Mouse (Mus musculus): ENCODE data around the gene Elmsan1. TPM values are rescaled to one million over a fixed set of nuclear protein-coding genes. Genes with fewer than 3 reads are reported as not detected.
A peak's percentile ranks its signal among the peaks of the same experiment; 100 is the strongest.

Gene Elmsan1
- polyA plus RNA-seq, 1 experiment from 2014 or later: 4.3 TPM

GRCm38 (mm10) chr12:84191770-84192169, 26.9 kb downstream of the Elmsan1 start:
- no peak overlapping the region; the same call in 1 of the 2 replicates for H3K9ac ChIP-seq (replicated peaks; ENCODE audit: low read length)
- whole genome bisulfite sequencing: 17% methylated on average over 5 of the region's 5 CpGs
- H3K27me3 ChIP-seq (ENCODE audit: control insufficient read depth, insufficient read depth, low read length): no peaks in the 10 kb centered on the region
- ATAC-seq (ENCODE audit: low FRiP score, low TSS enrichment) (no peak), DNase-seq (no peak)
- peaks cover 50% of the 10 kb centered on the region for H3K4me1 ChIP-seq (ENCODE audit: control insufficient read depth, insufficient read depth, low read length)
- no peaks in the 10 kb centered on the region for H3K9me3 ChIP-seq (ENCODE audit: control insufficient read depth, low read length)
- peak overlapping the region; percentile 84 for H3K4me2 ChIP-seq (ENCODE audit: low read length)
- H3K36me3 ChIP-seq (ENCODE audit: control insufficient read depth, insufficient read depth, low read length): no peaks in the 10 kb centered on the region
- H3K4me3 ChIP-seq (replicated peaks; ENCODE audit: low read depth, low read length): peak overlapping the region; percentile 83
- no peak overlapping the region; the same call in 1 of the 2 replicates for H3K27ac ChIP-seq (replicated peaks; ENCODE audit: low read depth, low read length)

GRCm38 (mm10) chr12:84191190-84191589, 27.5 kb downstream of the Elmsan1 start:
- Histone ChIP-seq H3K9ac (replicated peaks; ENCODE audit: low read length) (no peak overlapping the region), H3K4me3 (replicated peaks; ENCODE audit: low read depth, low read length) (no peak overlapping the region), H3K9me3 (ENCODE audit: control insufficient read depth, low read length) (no peaks in the 10 kb centered on the region), H3K27ac (replicated peaks; ENCODE audit: low read depth, low read length) (no peak overlapping the region), H3K27me3 (ENCODE audit: control insufficient read depth, insufficient read depth, low read length) (no peaks in the 10 kb centered on the region), H3K4me2 (ENCODE audit: low read length) (peak overlapping the region; percentile 84), H3K4me1 (ENCODE audit: control insufficient read depth, insufficient read depth, low read length) (peaks cover 50% of the 10 kb centered on the region), H3K36me3 (ENCODE audit: control insufficient read depth, insufficient read depth, low read length) (no peaks in the 10 kb centered on the region)
- ATAC-seq (ENCODE audit: low FRiP score, low TSS enrichment): no peak
- 67% methylated on average over 7 of the region's 7 CpGs for WGBS
- DNase-seq: no peak

GRCm38 (mm10) chr12:84190151-84190820, 28.4 kb downstream of the Elmsan1 start:
- Histone ChIP-seq H3K4me3 (replicated peaks; ENCODE audit: low read depth, low read length) (no peak overlapping the region), H3K27ac (replicated peaks; ENCODE audit: low read depth, low read length) (no peak overlapping the region), H3K4me1 (ENCODE audit: control insufficient read depth, insufficient read depth, low read length) (peaks cover 50% of the 10 kb centered on the region), H3K27me3 (ENCODE audit: control insufficient read depth, insufficient read depth, low read length) (no peaks in the 10 kb centered on the region), H3K9me3 (ENCODE audit: control insufficient read depth, low read length) (no peaks in the 10 kb centered on the region), H3K36me3 (ENCODE audit: control insufficient read depth, insufficient read depth, low read length) (no peaks in the 10 kb centered on the region), H3K9ac (replicated peaks; ENCODE audit: low read length) (no peak overlapping the region), H3K4me2 (ENCODE audit: low read length) (peak overlapping the region; percentile 84)
- 55% methylated on average over 14 of the region's 15 CpGs for WGBS
- DNase-seq: no peak
- ATAC-seq (ENCODE audit: low FRiP score, low TSS enrichment): no peak

GRCm38 (mm10) chr12:84188881-84189444, 29.7 kb downstream of the Elmsan1 start:
- peaks cover 42% of the 10 kb centered on the region for H3K4me1 ChIP-seq (ENCODE audit: control insufficient read depth, insufficient read depth, low read length)
- H3K9ac ChIP-seq (replicated peaks; ENCODE audit: low read length): no peak overlapping the region

GRCm38 (mm10) chr12:84187752-84188601, 30.7 kb downstream of the Elmsan1 start:
- Histone ChIP-seq H3K27ac (replicated peaks; ENCODE audit: low read depth, low read length) (no peak overlapping the region), H3K4me3 (replicated peaks; ENCODE audit: low read depth, low read length) (no peak overlapping the region), H3K4me2 (ENCODE audit: low read length) (no peak overlapping the region), H3K27me3 (ENCODE audit: control insufficient read depth, insufficient read depth, low read length) (no peaks in the 10 kb centered on the region), H3K9ac (replicated peaks; ENCODE audit: low read length) (no peak overlapping the region), H3K9me3 (ENCODE audit: control insufficient read depth, low read length) (no peaks in the 10 kb centered on the region), H3K36me3 (ENCODE audit: control insufficient read depth, insufficient read depth, low read length) (no peaks in the 10 kb centered on the region), H3K4me1 (ENCODE audit: control insufficient read depth, insufficient read depth, low read length) (peaks cover 42% of the 10 kb centered on the region)
- DNase-seq (no peak), ATAC-seq (ENCODE audit: low FRiP score, low TSS enrichment) (no peak)
- WGBS: 81% methylated on average over 15 of the region's 15 CpGs

More at GRCm38 (mm10) chr12:84188881-84189444, 29.7 kb downstream of the Elmsan1 start:
- Histone ChIP-seq H3K9me3 (ENCODE audit: control insufficient read depth, low read length) (no peaks in the 10 kb centered on the region), H3K4me3 (replicated peaks; ENCODE audit: low read depth, low read length) (no peak overlapping the region), H3K36me3 (ENCODE audit: control insufficient read depth, insufficient read depth, low read length) (no peaks in the 10 kb centered on the region), H3K27me3 (ENCODE audit: control insufficient read depth, insufficient read depth, low read length) (no peaks in the 10 kb centered on the region), H3K4me2 (ENCODE audit: low read length) (no peak overlapping the region), H3K27ac (replicated peaks; ENCODE audit: low read depth, low read length) (no peak overlapping the region)
- 72% methylated on average over 14 of the region's 14 CpGs for WGBS
- no peak for DNase-seq
- no peak for ATAC-seq (ENCODE audit: low FRiP score, low TSS enrichment)

GRCm38 (mm10) chr12:84186950-84187349, 31.7 kb downstream of the Elmsan1 start:
- DNase-seq (peak; percentile 63), ATAC-seq (ENCODE audit: low FRiP score, low TSS enrichment) (no peak)
- no peaks in the 10 kb centered on the region for H3K27me3 ChIP-seq (ENCODE audit: control insufficient read depth, insufficient read depth, low read length)
- H3K36me3 ChIP-seq (ENCODE audit: control insufficient read depth, insufficient read depth, low read length): no peaks in the 10 kb centered on the region
- WGBS: 60% methylated on average over 5 of the region's 5 CpGs
- H3K27ac ChIP-seq (replicated peaks; ENCODE audit: low read depth, low read length): peak overlapping the region; percentile 45; the same call in 1 of the 2 replicates
- H3K4me3 ChIP-seq (replicated peaks; ENCODE audit: low read depth, low read length): no peak overlapping the region
- no peak overlapping the region for H3K9ac ChIP-seq (replicated peaks; ENCODE audit: low read length)
- peaks cover 36% of the 10 kb centered on the region for H3K4me1 ChIP-seq (ENCODE audit: control insufficient read depth, insufficient read depth, low read length)
- H3K9me3 ChIP-seq (ENCODE audit: control insufficient read depth, low read length): no peaks in the 10 kb centered on the region
- no peak overlapping the region for H3K4me2 ChIP-seq (ENCODE audit: low read length)

- Histone ChIP-seq H3K9ac (replicated peaks; ENCODE audit: low read length) (no peak overlapping the region), H3K36me3 (ENCODE audit: control insufficient read depth, insufficient read depth, low read length) (no peaks in the 10 kb centered on the region), H3K4me2 (ENCODE audit: low read length) (no peak overlapping the region), H3K4me3 (replicated peaks; ENCODE audit: low read depth, low read length) (no peak overlapping the region), H3K4me1 (ENCODE audit: control insufficient read depth, insufficient read depth, low read length) (peaks cover 32% of the 10 kb centered on the region), H3K27me3 (ENCODE audit: control insufficient read depth, insufficient read depth, low read length) (no peaks in the 10 kb centered on the region), H3K27ac (replicated peaks; ENCODE audit: low read depth, low read length) (peak overlapping the region; percentile 45; the same call in 1 of the 2 replicates), H3K9me3 (ENCODE audit: control insufficient read depth, low read length) (no peaks in the 10 kb centered on the region)
- ATAC-seq (ENCODE audit: low FRiP score, low TSS enrichment): no peak
- 55% methylated on average over 3 of the region's 3 CpGs for WGBS
- no peak for DNase-seq
Observed at GRCm38 (mm10) chr12:84186536-84186935, 32.1 kb downstream of the Elmsan1 start.

GRCm38 (mm10) chr12:84185547-84185946, 33.1 kb downstream of the Elmsan1 start:
- H3K36me3 ChIP-seq (ENCODE audit: control insufficient read depth, insufficient read depth, low read length): no peaks in the 10 kb centered on the region
- H3K4me1 ChIP-seq (ENCODE audit: control insufficient read depth, insufficient read depth, low read length): peaks cover 30% of the 10 kb centered on the region
- H3K9me3 ChIP-seq (ENCODE audit: control insufficient read depth, low read length): no peaks in the 10 kb centered on the region
- DNase-seq (no peak), ATAC-seq (ENCODE audit: low FRiP score, low TSS enrichment) (no peak)
- no peaks in the 10 kb centered on the region for H3K27me3 ChIP-seq (ENCODE audit: control insufficient read depth, insufficient read depth, low read length)
- no peak overlapping the region for H3K27ac ChIP-seq (replicated peaks; ENCODE audit: low read depth, low read length)
- WGBS: 65% methylated on average over 6 of the region's 6 CpGs
- H3K4me2 ChIP-seq (ENCODE audit: low read length): no peak overlapping the region
- no peak overlapping the region for H3K9ac ChIP-seq (replicated peaks; ENCODE audit: low read length)
- H3K4me3 ChIP-seq (replicated peaks; ENCODE audit: low read depth, low read length): no peak overlapping the region
